Mouse (Mus musculus) hindlimb bud, embryonic 11.5 days (tissue): ENCODE measurements around the gene Gm9573.

Experiments
- DNase-seq: peaks from one replicate; pipeline ENCODE4 v3.0.0-alpha.2; 2012; ENCODE audit warnings: low read depth, low spot score; ENCODE audit errors: extremely low spot score

Gm9573 gene

DNA sequence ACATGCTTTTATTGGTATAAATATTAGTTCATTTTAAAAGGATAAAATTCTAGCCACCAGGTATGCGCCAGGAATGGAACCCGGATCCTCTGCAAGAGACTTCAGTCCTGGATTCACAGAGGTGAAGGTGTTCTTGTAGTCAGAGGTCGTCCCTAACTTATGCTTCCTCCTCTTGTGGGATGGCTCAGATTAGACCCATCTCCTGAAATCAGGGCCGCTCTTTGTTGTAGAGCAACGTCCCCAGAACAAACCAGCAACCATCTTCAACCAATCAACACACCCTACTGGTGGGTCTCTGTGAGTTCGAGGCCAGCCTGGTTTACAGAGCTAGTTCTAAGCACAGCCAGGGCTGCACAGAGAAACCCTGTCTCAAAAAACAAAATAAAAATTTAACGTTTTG lies 32.0 kb downstream of the Gm9573 start:
- DNase-seq: no peak

- DNase-seq: no peak
These were observed 32.7 kb downstream of the Gm9573 start for GRCm38 (mm10) chr17:35593786-35594185.

- no peak for DNase-seq
These were observed 34.3 kb downstream of the Gm9573 start for GRCm38 (mm10) chr17:35592131-35592530.

DNA sequence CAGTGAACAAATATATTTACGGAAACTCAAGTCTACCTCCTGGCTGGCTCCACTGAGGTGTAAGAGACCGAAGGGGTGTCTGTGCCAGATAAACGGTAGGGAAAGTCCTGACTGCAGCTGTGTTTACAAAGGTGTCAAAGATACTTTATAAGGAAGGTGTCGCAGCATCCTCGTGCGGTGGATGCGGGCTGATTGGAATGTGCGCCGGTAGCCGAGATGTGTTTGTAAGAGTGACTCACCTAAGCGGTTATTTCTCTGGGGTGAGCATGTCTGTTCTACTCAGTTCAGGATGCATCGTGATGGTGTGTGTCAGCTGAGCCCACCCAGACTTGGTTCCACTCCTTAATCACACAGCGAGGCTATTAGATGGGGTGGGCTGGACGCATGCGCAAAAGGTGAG lies 34.7 kb downstream of the Gm9573 start:
- no peak for DNase-seq

DNA sequence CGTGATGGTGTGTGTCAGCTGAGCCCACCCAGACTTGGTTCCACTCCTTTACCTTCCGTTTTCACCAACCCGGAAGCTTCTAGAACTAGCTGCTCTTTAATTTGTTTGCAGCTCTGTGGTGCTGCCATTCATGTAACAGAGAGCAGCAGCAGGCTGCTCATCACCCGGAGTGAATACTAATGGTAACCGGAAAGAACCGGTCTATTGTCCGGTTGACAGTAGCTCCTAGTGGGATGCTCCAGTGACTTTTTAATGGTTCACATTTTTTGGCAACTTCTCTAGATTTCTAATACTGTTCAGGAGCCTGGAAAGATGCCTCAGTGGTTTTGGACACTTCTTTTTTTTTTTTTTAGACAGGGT lies 35.2 kb downstream of the Gm9573 start:
- no peak for DNase-seq

GRCm38 (mm10) chr17:35590410-35591218 lies 35.8 kb downstream of the Gm9573 start:
- DNase-seq: peak; percentile 53

DNA sequence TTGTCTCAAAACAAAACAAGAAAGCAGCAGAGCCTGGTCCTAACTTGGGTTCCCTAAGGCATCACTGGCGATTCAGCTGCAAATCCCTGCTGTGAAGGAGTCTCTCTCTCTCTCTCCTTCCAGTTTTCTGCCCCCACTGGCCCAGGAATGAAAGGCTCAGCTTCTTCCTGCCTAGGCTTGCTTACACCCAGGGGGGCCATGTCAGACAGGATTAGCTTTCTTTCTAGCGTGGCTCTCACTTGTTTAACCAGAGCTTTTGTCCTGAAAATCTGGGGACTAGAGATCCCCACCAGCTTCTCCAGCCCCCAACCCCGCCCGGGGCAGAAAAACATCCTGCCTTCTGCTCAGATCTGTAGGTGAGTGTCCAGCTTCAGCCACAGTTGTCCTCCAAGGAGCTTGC lies 38.0 kb downstream of the Gm9573 start:
- no peak for DNase-seq

- DNase-seq: no peak
These were observed 39.1 kb downstream of the Gm9573 start for GRCm38 (mm10) chr17:35587291-35587690.

GRCm38 (mm10) chr17:35584330-35584937 lies 42.0 kb downstream of the Gm9573 start:
- peak; percentile 20 for DNase-seq

DNA sequence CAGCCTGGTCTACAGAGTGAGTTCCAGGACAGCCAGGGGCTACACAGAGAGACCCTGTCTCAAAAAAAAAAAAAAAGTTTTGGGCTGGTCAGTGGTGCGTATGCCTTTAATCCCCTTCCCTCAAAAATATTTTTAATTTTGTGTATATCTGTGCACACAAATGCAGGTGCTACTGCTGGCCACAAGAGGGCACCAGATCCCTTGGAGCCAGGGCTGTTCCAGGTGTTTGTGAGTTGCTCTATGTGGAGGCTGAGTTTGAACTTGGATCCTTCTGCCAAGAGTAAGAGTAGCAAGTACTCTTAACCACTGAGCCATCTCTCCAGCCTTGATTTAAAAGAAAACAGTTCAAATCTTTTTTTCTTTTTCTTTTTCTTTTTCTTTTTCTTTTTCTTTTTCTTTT lies 43.5 kb downstream of the Gm9573 start:
- DNase-seq: no peak

GRCm38 (mm10) chr17:35578211-35578610 lies 48.2 kb downstream of the Gm9573 start:
- DNase-seq: peak; percentile 92

GRCm38 (mm10) chr17:35571477-35571876 lies 55.0 kb downstream of the Gm9573 start:
- DNase-seq: no peak

- no peak for DNase-seq
These were observed 55.6 kb downstream of the Gm9573 start for GRCm38 (mm10) chr17:35570836-35571235.

GRCm38 (mm10) chr17:35569091-35569944 lies 57.1 kb downstream of the Gm9573 start:
- no peak for DNase-seq
